Mouse (Mus musculus) hematopoietic stem cell, adult 5-6 weeks (primary cell): ENCODE measurements around the gene Asb4. TPM values are rescaled to one million over a fixed set of nuclear protein-coding genes. Genes with fewer than 3 reads are reported as not detected.

Experiments
- ATAC-seq, 2 experiments: fragments of 125-278 bp in 1 of 2; replicated peaks in 1 of 2; 2 replicates each; pipeline ENCODE4 v1.8.0; 2016 to 2017; ENCODE audit warnings: inconsistent platforms in 2 of 2, mild to moderate bottlenecking in 2 of 2, moderate number of reproducible peaks in 2 of 2, low read depth in 1 of 2, moderate TSS enrichment in 1 of 2; ENCODE audit not compliant: low FRiP score in 2 of 2, poor library complexity in 2 of 2, severe bottlenecking in 2 of 2, insufficient read depth in 1 of 2, low TSS enrichment in 1 of 2
- total RNA-seq: library from RNA; stranded (forward); fragments of 172-1452, 232-1000 nt; gene quantifications from 2 replicates; pipeline ENCODE4 v1.2.3, GENCODE M21; 2017

Gene Asb4
- total RNA-seq, 1 experiment from 2014 or later, result 3.5 TPM

- no peak for ATAC-seq
Observed at GRCm38 (mm10) chr6:5482270-5482783, 99.1 kb downstream of the Asb4 start.

Other genes with a start within 250 kb of the Asb4 start
- not detected in 2 replicates for gene Pon1, start 189.4 kb upstream of the Asb4 start, total RNA-seq
- 18.4 and 26.0 TPM in 2 replicates for gene Pon3, start 127.1 kb upstream of the Asb4 start, total RNA-seq
- 24.6 and 36.2 TPM in 2 replicates for gene Pon2, start 84.9 kb upstream of the Asb4 start, total RNA-seq
- 0.38 TPM in 1 of 2 replicates, not detected in the other for gene Pdk4, start 112.9 kb downstream of the Asb4 start, total RNA-seq